Mouse (Mus musculus): ENCODE data around the gene Edn3. TPM values are rescaled to one million over a fixed set of nuclear protein-coding genes. Genes with fewer than 3 reads are reported as not detected.

The Edn3 gene
- total and polyA plus RNA-seq, 3 experiments, result not detected

- H3K4me3 ChIP-seq (replicated peaks in 1 of 3; ENCODE audit: low read depth in 2 of 3, low read length in 2 of 3, poor library complexity in 1 of 3), result no peak overlapping the region
- H3K9me3 ChIP-seq (replicated peaks; ENCODE audit: low read length), result peaks cover 4% of the 10 kb centered on the region
- no peak overlapping the region for H3K27ac ChIP-seq (ENCODE audit: insufficient read depth, low read depth)
- H3K4me2 ChIP-seq (ENCODE audit: insufficient read depth, low read depth, poor library complexity, severe bottlenecking), result no peak overlapping the region
- H3K79me2 ChIP-seq (replicated peaks; ENCODE audit: control insufficient read depth, extremely low read depth, insufficient read depth, poor library complexity, severe bottlenecking), result no peaks in the 10 kb centered on the region
- TF ChIP-seq RAD21 (IDR thresholded peaks at IDR 0.05; ENCODE audit: low read depth, low read length) (no peak), POLR2AphosphoS2 (IDR thresholded peaks at IDR 0.05; ENCODE audit: low read depth, low read length) (no peak), JUN (IDR thresholded peaks at IDR 0.05; ENCODE audit: insufficient read depth, low read depth, low read length) (no peak), UBTF (IDR thresholded peaks at IDR 0.05; ENCODE audit: low read depth, low read length) (no peak), GABPA (IDR thresholded peaks at IDR 0.05; ENCODE audit: insufficient replicate concordance, low read depth, low read length) (no peak), NRF1 (IDR thresholded peaks at IDR 0.05; ENCODE audit: low read depth, low read length) (no peak), KAT2A (IDR thresholded peaks at IDR 0.05; ENCODE audit: insufficient replicate concordance, low read length) (no peak), CHD2 (IDR thresholded peaks at IDR 0.05; ENCODE audit: low read length) (no peak), JUND (conservative IDR thresholded peaks at IDR 0.05; ENCODE audit: low read depth, low read length) (no peak), MAZ (IDR thresholded peaks at IDR 0.05; ENCODE audit: low read depth, low read length) (no peak), E2F4 (IDR thresholded peaks at IDR 0.05; ENCODE audit: insufficient replicate concordance, low read depth, low read length) (no peak), ELF1 (IDR thresholded peaks at IDR 0.05; ENCODE audit: low read depth, low read length) (no peak), RCOR1 (conservative IDR thresholded peaks at IDR 0.05; ENCODE audit: low read depth, low read length) (no peak), EP300 (IDR thresholded peaks at IDR 0.05; ENCODE audit: low read length) (no peak), TCF12 (IDR thresholded peaks at IDR 0.05; ENCODE audit: low read depth, low read length) (no peak), SIN3A (IDR thresholded peaks at IDR 0.05; ENCODE audit: low read length) (no peak), MAFK (IDR thresholded peaks at IDR 0.05; ENCODE audit: insufficient replicate concordance, low read length) (no peak), NELFE (IDR thresholded peaks at IDR 0.05; ENCODE audit: low read depth, low read length) (no peak), POLR2A (IDR thresholded peaks at IDR 0.05; ENCODE audit: low read depth, low read length) (no peak)
- no peaks in the 10 kb centered on the region for H3K36me3 ChIP-seq (replicated peaks in 1 of 2; ENCODE audit: control insufficient read depth in 1 of 2, insufficient read depth in 1 of 2, low read length in 1 of 2)
- in situ Hi-C loops (cut with MboI; ENCODE audit: low pct_ligation_motif_present, low pct_unique_long_range_greater_than_20kb, low sequenced_read_pairs), result no loop called here
- DNase-seq (ENCODE audit: extremely low read depth), result no peak
- H3K9ac ChIP-seq (ENCODE audit: insufficient read depth, low read depth), result no peak overlapping the region
- peaks cover 0 to 13% of the 10 kb centered on the region in 2 experiments; a peak in 2 of 4 replicates for H3K4me1 ChIP-seq (ENCODE audit: control insufficient read depth in 1 of 2, insufficient read depth in 2 of 2)
- dilution Hi-C loops (cut with MboI; ENCODE audit: extremely low pct_ligation_motif_present, extremely low pct_unique_long_range_greater_than_20kb, low sequenced_read_pairs), result no loop called here
- no peaks in the 10 kb centered on the region for H3K27me3 ChIP-seq (replicated peaks)
Measured at GRCm38 (mm10) chr2:174807900-174808299, 47.5 kb downstream of the Edn3 start.

DNA sequence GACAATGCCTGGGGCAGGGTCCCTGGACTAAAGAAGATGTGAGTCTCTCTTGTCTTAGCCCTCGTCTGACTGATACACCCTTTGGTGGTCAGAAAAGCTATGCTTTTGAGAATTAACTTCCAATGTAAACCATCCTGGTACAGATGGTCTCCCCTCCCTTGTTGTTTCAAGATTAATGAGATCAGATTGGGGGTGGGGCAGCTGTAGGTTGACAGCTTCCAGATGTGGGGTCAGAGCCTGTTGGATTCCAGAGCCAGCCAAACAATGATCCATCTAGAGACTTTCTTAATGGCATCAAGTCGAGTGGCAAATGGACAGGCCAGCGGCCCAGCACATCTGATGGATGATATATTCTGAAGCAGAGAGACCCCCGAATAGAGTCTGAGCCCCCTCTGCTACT, 48.9 kb downstream of the Edn3 start:
- no peak overlapping the region for H3K9ac ChIP-seq (ENCODE audit: insufficient read depth, low read depth)
- no peaks in the 10 kb centered on the region for H3K27me3 ChIP-seq (replicated peaks)
- no peak overlapping the region for H3K27ac ChIP-seq (ENCODE audit: insufficient read depth, low read depth)
- H3K36me3 ChIP-seq (replicated peaks in 1 of 2; ENCODE audit: control insufficient read depth in 1 of 2, insufficient read depth in 1 of 2, low read length in 1 of 2), result no peaks in the 10 kb centered on the region
- H3K4me3 ChIP-seq (replicated peaks in 1 of 3; ENCODE audit: low read depth in 2 of 3, low read length in 2 of 3, poor library complexity in 1 of 3), result no peak overlapping the region
- dilution Hi-C loops (cut with MboI; ENCODE audit: extremely low pct_ligation_motif_present, extremely low pct_unique_long_range_greater_than_20kb, low sequenced_read_pairs) (no loop called here), in situ Hi-C loops (cut with MboI; ENCODE audit: low pct_ligation_motif_present, low pct_unique_long_range_greater_than_20kb, low sequenced_read_pairs) (no loop called here)
- H3K79me2 ChIP-seq (replicated peaks; ENCODE audit: control insufficient read depth, extremely low read depth, insufficient read depth, poor library complexity, severe bottlenecking), result no peaks in the 10 kb centered on the region
- peaks cover 4% of the 10 kb centered on the region for H3K9me3 ChIP-seq (replicated peaks; ENCODE audit: low read length)
- no peak for DNase-seq (ENCODE audit: extremely low read depth)
- TF ChIP-seq NELFE (IDR thresholded peaks at IDR 0.05; ENCODE audit: low read depth, low read length), result no peak
- no peak for TF ChIP-seq IRF4 (IDR thresholded peaks at IDR 0.05; ENCODE audit: low read depth, low read length)
- no peak for TF ChIP-seq E2F4 (IDR thresholded peaks at IDR 0.05; ENCODE audit: insufficient replicate concordance, low read depth, low read length)
- TF ChIP-seq GABPA (IDR thresholded peaks at IDR 0.05; ENCODE audit: insufficient replicate concordance, low read depth, low read length), result no peak
- TF ChIP-seq JUND (conservative IDR thresholded peaks at IDR 0.05; ENCODE audit: low read depth, low read length), result no peak
- no peak for TF ChIP-seq KAT2A (IDR thresholded peaks at IDR 0.05; ENCODE audit: insufficient replicate concordance, low read length)
- TF ChIP-seq ZC3H11A (IDR thresholded peaks at IDR 0.05; ENCODE audit: low read depth, low read length), result no peak
- no peak for TF ChIP-seq NRF1 (IDR thresholded peaks at IDR 0.05; ENCODE audit: low read depth, low read length)
- no peak for TF ChIP-seq UBTF (IDR thresholded peaks at IDR 0.05; ENCODE audit: low read depth, low read length)
- TF ChIP-seq POLR2A (IDR thresholded peaks at IDR 0.05; ENCODE audit: low read depth, low read length), result no peak
- peaks cover 0 to 11% of the 10 kb centered on the region in 2 experiments; a peak in 2 of 4 replicates for H3K4me1 ChIP-seq (ENCODE audit: control insufficient read depth in 1 of 2, insufficient read depth in 2 of 2)
- no peak overlapping the region for H3K4me2 ChIP-seq (ENCODE audit: insufficient read depth, low read depth, poor library complexity, severe bottlenecking)
